Mouse (Mus musculus) c-Kit-negative CD71-positive TER-119-positive erythroid progenitor cells, embryonic 14.5 days (primary cell): Measurements from ENCODE around the gene Gm6882.
"Not testable (repeated sequence)": the region's sequence is repeated elsewhere in the genome, so short reads cannot be mapped to it uniquely, and the experiment has no call there.

ENCODE experiments used
- DNase-seq: peaks from one replicate; pipeline ENCODE4 v3.0.0-alpha.2; 2013; ENCODE audit warnings: low read depth, low spot score

The Gm6882 gene

DNA sequence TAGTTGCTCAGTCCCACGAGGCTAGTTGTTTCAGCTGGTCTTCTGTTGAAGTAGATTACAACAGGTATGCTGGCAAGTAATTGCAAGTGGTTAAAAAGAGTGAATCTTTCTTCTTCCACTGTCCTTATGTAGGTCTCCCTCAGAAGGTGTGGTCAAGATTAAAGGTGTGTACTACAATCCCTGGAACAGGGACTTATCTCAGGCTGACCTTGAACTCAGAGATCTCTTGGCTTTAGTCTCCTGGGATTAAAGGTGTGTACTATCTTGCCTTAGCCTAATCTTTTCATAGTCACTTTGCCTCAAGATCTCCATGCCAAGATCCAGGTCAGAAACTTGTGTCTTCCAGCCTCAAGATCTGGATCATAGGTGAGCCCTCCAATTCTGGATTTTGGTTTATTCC, at the start of gene Gm6882:
TSS of gene Gm6882 (minus strand) at position 101 of the 400 bp plus-strand sequence.
- not testable (repeated sequence) for DNase-seq
